Comparison of ENCODE assay signal across 16 mouse cellular contexts in genomic region chr9:119831001-119831400, GRCm38 (mm10). TPM values are rescaled to one million over a fixed set of nuclear protein-coding genes. Genes with fewer than 3 reads are reported as not detected.
"Had no signal": no experiment of that assay in that cellular context is flagged by ENCODE, and none has a peak within 500 bp of the region (broad histone marks: within the 10 kb centered on the region; RNA-seq: fewer than 3 reads in every experiment).

No protein-coding gene starts in this region.

- DNase-seq: kidney, postnatal 36 days; layer of hippocampus, adult 9-11 months; layer of hippocampus, postnatal 36 days; lung, adult 18-20 months; retina, postnatal 1 day; right cerebral cortex, postnatal 4 days; spleen, adult 18-20 months; thymus, adult 18-20 months; thymus, postnatal 25 days had no signal

- H3K9ac ChIP-seq: limb, embryonic 13.5 days; liver, embryonic 14.5 days; midbrain, embryonic 13.5 days; neural tube, embryonic 13.5 days had no signal

- H3K4me2 ChIP-seq: limb, embryonic 13.5 days; midbrain, embryonic 13.5 days; neural tube, embryonic 13.5 days had no signal

- H3K27ac ChIP-seq: kidney, postnatal 0 days; limb, embryonic 13.5 days; liver, embryonic 14.5 days; midbrain, embryonic 13.5 days; neural tube, embryonic 13.5 days had no signal

- H3K9me3 ChIP-seq: limb, embryonic 13.5 days; midbrain, embryonic 13.5 days; neural tube, embryonic 13.5 days had no signal

- H3K36me3 ChIP-seq: limb, embryonic 13.5 days; midbrain, embryonic 13.5 days; neural tube, embryonic 13.5 days had no signal

- H3K4me3 ChIP-seq: limb, embryonic 13.5 days; midbrain, embryonic 13.5 days; neural tube, embryonic 13.5 days had no signal

- H3K27me3 ChIP-seq: limb, embryonic 13.5 days; midbrain, embryonic 13.5 days; neural tube, embryonic 13.5 days had no signal

- H3K4me1 ChIP-seq: midbrain, embryonic 13.5 days had no signal

- ATAC-seq: midbrain, embryonic 13.5 days had no signal

RNA-seq across cellular contexts. Expression of gene Scn11a, which starts 5.7 kb away (rescaled TPM):
- polyA plus RNA-seq: liver, adult 2 months; stomach, embryonic 14.5 days had no signal
